Mouse (Mus musculus) liver, embryonic 11.5 days (tissue): Measurements from ENCODE around the gene Gjc2. TPM values are rescaled to one million over a fixed set of nuclear protein-coding genes. Genes with fewer than 3 reads are reported as not detected.

Experiments
- ATAC-seq: fragments of 200-750 bp; cut with Nextera tagmentation; replicated peaks from 2 replicates; pipeline ENCODE4 v1.8.0; 2017; ENCODE audit warnings: moderate number of reproducible peaks, mild to moderate bottlenecking, moderate TSS enrichment, moderate library complexity; ENCODE audit not compliant: low FRiP score
- DNase-seq: peaks from one replicate; pipeline ENCODE4 v3.0.0-alpha.2; 2017; ENCODE audit warnings: low spot score
- H3K27ac ChIP-seq: fragments of 300-500 bp; sonication (generic); 2 replicates; pipeline ENCODE4 v1.5.1; 2014; ENCODE audit warnings: mild to moderate bottlenecking, low read depth, low read length, control low read depth
- H3K27me3 ChIP-seq: fragments of 300-500 bp; sonication (generic); replicated peaks from 2 replicates; pipeline ENCODE4 v1.6.1; 2014; ENCODE audit warnings: low read length, mixed read lengths; ENCODE audit not compliant: control insufficient read depth, insufficient read depth
- H3K36me3 ChIP-seq: fragments of 300-500 bp; sonication (generic); 2 replicates; pipeline ENCODE4 v1.6.1; 2014; ENCODE audit warnings: mild to moderate bottlenecking, low read length, moderate library complexity, mixed read lengths; ENCODE audit not compliant: control insufficient read depth, insufficient read depth
- H3K4me1 ChIP-seq: fragments of 300-500 bp; sonication (generic); replicated peaks from 2 replicates; pipeline ENCODE4 v1.6.1; 2014; ENCODE audit warnings: low read length, mixed read lengths; ENCODE audit not compliant: control insufficient read depth, insufficient read depth
- H3K4me2 ChIP-seq: fragments of 300-500 bp; sonication (generic); 2 replicates; pipeline ENCODE4 v1.6.1; 2014; ENCODE audit warnings: mild to moderate bottlenecking, control low read depth, moderate library complexity
- H3K4me3 ChIP-seq: fragments of 300-500 bp; sonication (generic); 2 replicates; pipeline ENCODE4 v1.5.1; 2014; ENCODE audit warnings: low read depth, low read length, control low read depth
- H3K9ac ChIP-seq: fragments of 300-500 bp; sonication (generic); 2 replicates; pipeline ENCODE4 v1.6.1; 2014; ENCODE audit warnings: low read depth, low read length, control low read depth
- H3K9me3 ChIP-seq: fragments of 300-500 bp; sonication (generic); 2 replicates; pipeline ENCODE4 v1.6.1; 2016; ENCODE audit warnings: low read length, inconsistent platforms, mixed read lengths; ENCODE audit not compliant: control insufficient read depth
- WGBS: fragments of 180-500 bp; shearing (Covaris S2); extraction: QIAGEN DNeasy Blood & Tissue Kit; methylation state at CpG from one replicate; pipeline ENCODE4 v1.1.7; 2014; 5-methylcytosine and 5-hydroxymethylcytosine counted together
- polyA plus RNA-seq: library from polyadenylated mRNA; unstranded; fragments of >200 nt; fragmentation: Nextera tagmentation; extraction: Ambion mirVana; gene quantifications from 2 replicates; pipeline ENCODE4 v1.2.1, GENCODE M21; 2014

Gjc2 gene
- polyA plus RNA-seq, 1 experiment from 2014 or later: 0.07 TPM

DNA sequence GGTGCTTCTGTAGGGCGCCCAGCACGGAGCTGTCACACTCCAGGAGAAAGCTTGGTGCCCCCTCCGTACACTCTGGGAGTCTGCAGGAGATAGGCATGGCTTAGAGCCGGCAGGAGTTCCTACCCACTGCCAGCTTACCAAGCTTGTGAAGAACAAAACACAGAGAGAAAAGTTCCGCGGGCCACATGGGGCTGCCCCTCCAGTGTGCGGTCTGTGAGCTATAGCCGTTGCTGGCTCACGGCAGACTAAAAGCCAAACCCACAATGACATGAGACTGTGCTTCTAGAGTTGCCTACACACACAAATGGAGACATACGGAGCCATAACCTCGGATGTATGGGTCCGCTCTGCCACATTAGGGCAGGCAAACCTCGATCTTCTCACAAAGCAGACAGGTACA lies 23.9 kb downstream of the Gjc2 start:
- H3K4me2 ChIP-seq: no peak overlapping the region
- DNase-seq: no peak
- no peaks in the 10 kb centered on the region for H3K27me3 ChIP-seq
- no peak for ATAC-seq
- H3K27ac ChIP-seq: no peak overlapping the region
- H3K4me3 ChIP-seq: no peak overlapping the region
- 95% methylated on average over 13 of the region's 13 CpGs for WGBS
- H3K4me1 ChIP-seq: peaks cover 13% of the 10 kb centered on the region
- H3K9ac ChIP-seq: no peak overlapping the region
- H3K9me3 ChIP-seq: no peaks in the 10 kb centered on the region
- peaks cover 18% of the 10 kb centered on the region for H3K36me3 ChIP-seq

DNA sequence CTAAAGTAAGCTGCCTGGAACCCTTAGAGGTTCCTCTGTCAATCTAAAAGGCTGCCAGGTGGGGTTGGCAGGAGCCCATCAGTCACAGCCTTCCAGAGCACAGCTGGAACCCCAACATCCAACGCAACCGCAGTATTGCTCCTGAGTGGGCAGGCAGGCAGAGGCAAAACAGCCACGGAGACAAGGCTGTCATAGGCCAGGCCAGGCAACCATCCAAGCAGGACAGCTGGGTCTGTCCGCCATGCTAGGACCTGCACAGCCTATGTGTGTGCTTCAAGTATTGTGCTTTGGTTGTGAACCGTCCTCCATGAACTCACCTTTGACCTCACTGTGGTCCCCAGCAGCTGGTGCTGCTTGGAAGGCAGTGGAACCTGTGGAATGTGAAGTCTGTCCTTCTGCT lies 27.1 kb downstream of the Gjc2 start:
- no peak overlapping the region for H3K4me2 ChIP-seq
- ATAC-seq: no peak
- DNase-seq: no peak
- H3K4me3 ChIP-seq: no peak overlapping the region
- no peaks in the 10 kb centered on the region for H3K9me3 ChIP-seq
- H3K9ac ChIP-seq: no peak overlapping the region
- 91% methylated on average over 5 of the region's 5 CpGs for WGBS
- H3K36me3 ChIP-seq: peaks cover 18% of the 10 kb centered on the region
- H3K4me1 ChIP-seq: no peaks in the 10 kb centered on the region
- H3K27ac ChIP-seq: no peak overlapping the region
- no peaks in the 10 kb centered on the region for H3K27me3 ChIP-seq

DNA sequence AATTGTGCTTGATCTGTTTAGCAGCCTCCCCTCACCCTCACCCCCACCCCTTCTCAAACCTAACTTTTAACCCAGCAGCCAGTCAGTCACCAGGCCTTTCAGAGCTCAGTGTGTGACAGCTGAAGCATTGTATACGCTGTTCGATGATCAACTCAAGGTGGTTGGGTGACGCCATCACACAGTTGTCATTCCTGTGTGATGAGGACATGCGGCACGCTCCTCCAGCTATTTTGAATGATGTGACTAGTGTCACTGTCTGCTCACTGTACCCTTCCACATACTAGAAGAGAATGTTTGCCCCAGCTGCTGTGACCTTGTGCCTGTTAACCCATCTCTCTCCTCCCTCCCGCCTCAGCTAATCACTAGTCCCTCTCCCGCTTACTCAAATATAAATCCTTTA lies 28.8 kb downstream of the Gjc2 start:
- Histone ChIP-seq H3K9ac (no peak overlapping the region), H3K27ac (no peak overlapping the region), H3K9me3 (no peaks in the 10 kb centered on the region), H3K4me2 (no peak overlapping the region), H3K4me3 (no peak overlapping the region), H3K27me3 (no peaks in the 10 kb centered on the region; the same call in 1 of the 2 replicates), H3K4me1 (no peaks in the 10 kb centered on the region), H3K36me3 (peaks cover 18% of the 10 kb centered on the region)
- ATAC-seq (no peak), DNase-seq (no peak)
- WGBS: 79% methylated on average over 7 of the region's 7 CpGs

DNA sequence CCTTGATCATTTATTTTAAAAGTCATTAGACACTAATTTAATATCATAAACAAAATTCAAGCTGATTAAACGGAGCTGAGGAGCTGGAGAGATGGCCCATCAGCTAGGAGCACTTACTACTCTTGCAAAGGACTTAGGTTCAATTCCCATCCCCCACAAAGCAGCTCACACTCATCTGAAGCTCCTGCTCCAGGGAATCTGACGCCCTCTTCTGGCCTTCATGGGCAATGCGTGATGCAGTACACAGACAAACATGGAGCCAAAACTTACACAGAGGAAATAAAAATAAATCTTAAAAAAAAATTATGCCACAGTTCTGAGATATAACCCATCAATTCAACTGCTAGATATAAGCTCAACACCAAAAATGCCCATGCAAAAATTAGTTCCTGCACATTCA lies 31.3 kb downstream of the Gjc2 start:
- no peak overlapping the region for H3K4me2 ChIP-seq
- DNase-seq (no peak), ATAC-seq (no peak)
- 28% methylated on average over 3 of the region's 3 CpGs for WGBS
- no peaks in the 10 kb centered on the region for H3K4me1 ChIP-seq
- no peak overlapping the region for H3K27ac ChIP-seq
- no peaks in the 10 kb centered on the region; the same call in 1 of the 2 replicates for H3K27me3 ChIP-seq
- H3K4me3 ChIP-seq: no peak overlapping the region
- peaks cover 5% of the 10 kb centered on the region; the same call in 1 of the 2 replicates for H3K36me3 ChIP-seq
- no peak overlapping the region for H3K9ac ChIP-seq
- no peaks in the 10 kb centered on the region for H3K9me3 ChIP-seq

DNA sequence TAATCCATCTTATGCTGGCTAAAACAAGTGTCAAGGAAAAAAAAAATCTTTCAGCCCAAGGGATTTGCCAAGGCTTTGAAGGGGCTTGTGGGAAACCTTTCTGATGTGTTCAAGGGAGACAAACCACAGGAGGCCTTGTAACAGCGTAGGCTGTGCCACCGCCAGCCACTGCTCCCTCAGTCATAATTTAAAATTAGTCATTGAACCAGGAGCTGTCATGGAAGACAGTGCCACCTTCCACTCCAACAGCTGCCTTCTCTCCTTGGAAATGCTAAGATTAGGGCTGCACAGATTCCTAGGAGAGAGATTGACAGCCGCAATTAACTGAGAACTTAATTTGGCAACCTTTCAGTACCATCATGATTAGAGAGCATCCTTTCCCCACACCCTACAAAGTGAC lies 33.7 kb downstream of the Gjc2 start:
- H3K9me3 ChIP-seq: no peaks in the 10 kb centered on the region
- H3K4me3 ChIP-seq: no peak overlapping the region
- no peak overlapping the region for H3K27ac ChIP-seq
- no peak overlapping the region for H3K4me2 ChIP-seq
- no peaks in the 10 kb centered on the region for H3K36me3 ChIP-seq
- H3K4me1 ChIP-seq: no peaks in the 10 kb centered on the region
- DNase-seq: no peak
- 67% methylated on average over 3 of the region's 3 CpGs for WGBS
- no peaks in the 10 kb centered on the region; the same call in 1 of the 2 replicates for H3K27me3 ChIP-seq
- no peak overlapping the region for H3K9ac ChIP-seq
- no peak for ATAC-seq

DNA sequence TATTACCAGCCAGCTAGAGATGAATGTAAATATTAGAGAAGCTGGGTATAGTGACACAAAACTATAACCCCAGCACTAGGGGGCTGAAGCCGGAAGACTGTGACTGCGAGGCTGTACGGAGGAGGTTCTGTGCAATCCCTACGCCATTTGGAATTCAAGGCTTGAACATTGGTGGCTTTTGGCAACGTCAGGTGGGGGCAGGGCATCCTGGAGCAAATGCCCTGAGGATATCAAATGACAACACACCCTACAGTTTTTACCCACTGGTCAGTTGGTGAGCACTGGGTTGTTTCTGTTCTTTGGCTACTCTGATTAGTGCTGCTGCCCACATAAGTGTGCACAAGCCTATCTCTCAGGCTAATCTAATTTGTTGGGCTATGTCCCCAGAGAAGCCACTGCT lies 40.1 kb downstream of the Gjc2 start:
- H3K36me3 ChIP-seq: no peaks in the 10 kb centered on the region
- H3K9me3 ChIP-seq: no peaks in the 10 kb centered on the region
- no peak overlapping the region for H3K4me3 ChIP-seq
- no peak for DNase-seq
- 78% methylated on average over 5 of the region's 5 CpGs for WGBS
- no peak overlapping the region for H3K4me2 ChIP-seq
- no peak for ATAC-seq
- H3K4me1 ChIP-seq: no peaks in the 10 kb centered on the region; the same call in 1 of the 2 replicates
- peaks cover 11% of the 10 kb centered on the region for H3K27me3 ChIP-seq
- no peak overlapping the region for H3K9ac ChIP-seq
- H3K27ac ChIP-seq: no peak overlapping the region

DNA sequence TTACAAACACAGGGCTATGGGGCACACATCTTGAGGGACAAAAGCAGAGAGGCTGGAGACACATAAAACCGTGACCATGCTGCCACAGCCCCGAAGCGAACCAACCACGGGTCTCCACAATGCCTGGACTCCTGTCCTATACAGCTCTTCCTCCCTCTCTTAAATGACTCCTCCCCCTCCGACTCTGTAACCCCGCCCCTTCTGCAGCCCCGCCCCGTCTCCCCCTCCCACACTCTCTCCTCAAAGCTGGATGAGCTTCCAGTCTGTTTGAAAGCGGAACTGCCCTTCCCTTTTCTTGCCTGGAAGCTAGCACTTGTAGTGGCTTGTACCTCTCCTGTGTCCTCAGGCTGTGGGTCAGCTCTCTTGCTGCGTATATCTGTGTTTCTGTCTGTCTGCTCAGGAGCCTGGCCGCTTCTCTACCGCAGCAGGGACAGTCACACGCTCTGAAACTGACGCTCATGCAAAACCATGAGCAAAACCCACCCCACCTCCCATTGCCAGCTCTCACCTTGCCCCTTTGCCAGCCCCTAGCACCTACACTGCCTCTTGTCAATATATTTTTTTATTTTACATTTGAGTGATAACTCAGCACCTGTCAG lies 41.1 kb downstream of the Gjc2 start:
- H3K9ac ChIP-seq: no peak overlapping the region
- H3K4me1 ChIP-seq: no peaks in the 10 kb centered on the region; the same call in 1 of the 2 replicates
- no peak overlapping the region for H3K27ac ChIP-seq
- WGBS: 9% methylated on average over 14 of the region's 14 CpGs
- H3K4me2 ChIP-seq: peak overlapping the region; percentile 56
- H3K4me3 ChIP-seq: peak overlapping the region; percentile 18; the same call in 1 of the 2 replicates
- H3K27me3 ChIP-seq: peaks cover 22% of the 10 kb centered on the region
- ATAC-seq (peak; percentile 73), DNase-seq (peak; percentile 57)
- H3K9me3 ChIP-seq: no peaks in the 10 kb centered on the region
- H3K36me3 ChIP-seq: no peaks in the 10 kb centered on the region

DNA sequence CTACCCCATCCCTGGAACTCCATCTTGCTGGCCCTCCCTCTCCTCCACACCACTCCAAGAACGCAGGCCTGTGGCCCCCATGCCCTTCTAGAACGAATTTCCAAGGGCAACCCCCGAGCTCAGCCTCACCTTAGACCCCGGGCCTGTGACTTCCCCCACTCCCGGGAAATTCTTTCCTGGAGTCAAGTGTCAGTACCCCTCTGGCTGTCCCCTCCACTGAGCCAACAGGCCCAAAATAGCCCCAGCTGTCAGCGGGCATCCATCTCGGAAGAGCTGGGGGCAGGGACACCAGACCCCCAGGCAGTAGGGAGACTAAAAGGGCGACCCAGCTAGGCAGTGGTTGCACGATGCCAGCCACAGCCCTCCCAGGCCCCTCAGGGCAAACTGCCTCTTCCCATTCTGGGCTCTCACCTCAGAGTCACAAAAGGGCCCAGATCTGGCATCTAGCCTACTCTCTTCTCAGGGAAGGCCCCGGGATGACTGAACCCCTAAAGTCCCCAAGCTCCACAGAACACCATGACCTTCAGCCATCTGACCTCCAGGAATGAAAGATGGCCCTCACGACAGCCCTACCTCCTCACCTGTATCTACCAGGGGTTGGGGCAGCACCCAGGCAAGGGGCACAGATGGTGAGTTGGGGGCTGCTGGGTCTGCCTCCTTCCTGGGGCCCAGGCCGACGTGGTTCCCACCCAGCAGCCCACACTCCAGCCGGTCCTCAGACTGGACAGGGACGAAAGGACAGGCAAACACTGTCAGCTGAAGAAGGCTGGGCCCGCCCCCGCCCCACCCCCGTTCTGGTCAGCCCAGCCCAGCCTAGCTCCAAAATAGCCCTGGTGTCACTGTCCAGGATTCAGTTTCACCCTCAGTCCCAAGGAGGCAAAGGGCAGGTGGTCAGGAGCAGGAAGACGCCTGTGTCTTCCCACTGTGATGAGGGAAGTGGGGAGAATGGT lies 44.2 kb downstream of the Gjc2 start:
- DNase-seq (no peak), ATAC-seq (no peak)
- no peak overlapping the region for H3K4me3 ChIP-seq
- H3K27me3 ChIP-seq: peaks cover 52% of the 10 kb centered on the region
- H3K36me3 ChIP-seq: no peaks in the 10 kb centered on the region
- H3K9ac ChIP-seq: no peak overlapping the region
- no peak overlapping the region for H3K4me2 ChIP-seq
- peaks cover 3% of the 10 kb centered on the region for H3K4me1 ChIP-seq
- no peaks in the 10 kb centered on the region for H3K9me3 ChIP-seq
- H3K27ac ChIP-seq: no peak overlapping the region
- 60% methylated on average over 19 of the region's 19 CpGs for WGBS
